Mouse (Mus musculus): ENCODE measurements around the gene B2m.

DNA sequence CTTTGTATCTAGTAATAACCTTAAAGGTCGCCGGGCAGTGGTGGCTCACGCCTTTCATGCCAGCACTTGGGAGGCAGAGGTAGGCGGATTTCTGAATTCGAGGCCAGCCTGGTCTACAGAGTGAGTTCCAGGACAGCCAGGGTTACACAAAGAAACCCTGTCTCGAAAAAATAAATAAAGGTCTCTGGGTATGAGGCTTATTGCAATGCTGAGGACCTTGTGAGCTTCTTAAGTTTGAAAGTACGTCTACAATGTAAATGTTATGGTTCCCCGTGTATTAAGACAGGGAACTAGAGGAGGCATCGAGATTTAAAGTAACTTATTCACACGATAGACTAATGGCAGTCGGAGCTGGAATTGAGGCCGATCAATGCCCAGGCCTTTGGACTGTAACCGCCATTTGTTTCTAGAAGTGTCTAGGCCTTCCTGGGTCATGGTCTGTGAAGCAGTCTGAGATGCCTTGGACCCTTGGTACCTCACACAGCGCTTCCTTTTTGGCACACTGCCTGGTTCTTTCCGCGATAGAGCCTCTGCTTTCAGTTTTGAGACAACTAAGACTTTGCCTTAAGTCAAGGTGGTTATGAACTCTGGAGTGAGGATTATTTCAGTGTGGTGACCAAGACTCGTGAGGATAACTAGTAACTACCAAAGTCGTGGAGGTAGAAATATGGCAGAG lies 894 bp downstream of the B2m start:
- TF ChIP-seq CTCF (IDR thresholded peaks at IDR 0.05; ENCODE audit: low read depth, low read length): no peak
- TF ChIP-seq GATA1 (IDR thresholded peaks at IDR 0.05; ENCODE audit: borderline replicate concordance, low read length): no peak
- no peak for TF ChIP-seq POLR2AphosphoS5 (IDR thresholded peaks at IDR 0.05; ENCODE audit: insufficient replicate concordance, low read depth, low read length)
- TF ChIP-seq TAL1 (conservative IDR thresholded peaks at IDR 0.05; ENCODE audit: low read depth, low read length): no peak

All from G1E (cell line).